ENCODE assay signal across 9 mouse cellular contexts in the genomic region with DNA sequence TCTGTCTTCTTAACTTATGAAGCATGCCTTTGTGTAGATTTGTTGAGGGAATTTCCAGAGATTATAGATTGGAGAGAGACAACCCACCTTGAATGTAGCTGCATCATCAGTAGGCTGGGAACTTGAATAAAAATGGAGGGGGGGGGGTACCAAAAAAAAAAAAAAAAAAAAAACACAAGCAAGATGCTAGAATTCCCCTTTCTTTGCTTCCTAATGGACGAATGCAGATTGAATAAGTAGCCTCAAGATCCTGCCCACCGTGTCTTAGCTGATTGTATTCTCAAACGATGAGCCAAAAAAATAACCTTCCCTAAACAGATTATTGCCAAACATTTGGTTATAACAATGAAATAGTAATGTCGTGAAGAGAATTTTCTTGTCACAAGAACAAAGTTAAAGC. TPM values are rescaled to one million over a fixed set of nuclear protein-coding genes. Genes with fewer than 3 reads are reported as not detected.
DNase-seq lines count a peak whose midpoint lies in the region; ATAC-seq lines count a peak whose summit lies in the region.
"Had no signal": no experiment of that assay in that cellular context is flagged by ENCODE, and none has a peak within 500 bp of the region (broad histone marks: within the 10 kb centered on the region; RNA-seq: fewer than 3 reads in every experiment).

No protein-coding gene starts in this region.

- no peaks in the 10 kb centered on the region for H3K27me3 ChIP-seq in lung, embryonic 16.5 days (ENCODE audit: control insufficient read depth, insufficient read depth, low read depth, low read length)
- H3K27me3 ChIP-seq in forebrain, embryonic 10.5 days (ENCODE audit: poor library complexity, severe bottlenecking), result peaks cover 12% of the 10 kb centered on the region
- no peaks in the 10 kb centered on the region for H3K27me3 ChIP-seq in limb, embryonic 11.5 days (ENCODE audit: control insufficient read depth, insufficient read depth, low read length)
- no peaks in the 10 kb centered on the region for H3K27me3 ChIP-seq in neural tube, embryonic 15.5 days (replicated peaks)

- peak overlapping the region; percentile 86 for H3K9ac ChIP-seq in lung, embryonic 16.5 days (ENCODE audit: low read length)
- peak overlapping the region; percentile 86; the same call in 1 of the 2 replicates for H3K9ac ChIP-seq in limb, embryonic 11.5 days (ENCODE audit: low read length)
- H3K9ac ChIP-seq in neural tube, embryonic 15.5 days (replicated peaks), result peak overlapping the region; percentile 82

- peaks cover 12% of the 10 kb centered on the region for H3K4me1 ChIP-seq in lung, embryonic 16.5 days (replicated peaks; ENCODE audit: control insufficient read depth, insufficient read depth, low read length)
- peaks cover 12% of the 10 kb centered on the region for H3K4me1 ChIP-seq in forebrain, embryonic 10.5 days
- 0 out of 2 replicates have a peak, but pooled peaks cover 3% of the 10 kb centered on the region for H3K4me1 ChIP-seq in limb, embryonic 11.5 days (ENCODE audit: control insufficient read depth, insufficient read depth, low read length)
- H3K4me1 ChIP-seq in neural tube, embryonic 15.5 days, result peaks cover 7% of the 10 kb centered on the region

- no peaks in the 10 kb centered on the region for H3K9me3 ChIP-seq in lung, embryonic 16.5 days (ENCODE audit: control insufficient read depth, low read length)
- H3K9me3 ChIP-seq in forebrain, embryonic 10.5 days, result no peaks in the 10 kb centered on the region
- H3K9me3 ChIP-seq in limb, embryonic 11.5 days (ENCODE audit: control insufficient read depth, low read length), result no peaks in the 10 kb centered on the region
- H3K9me3 ChIP-seq in neural tube, embryonic 15.5 days (replicated peaks), result no peaks in the 10 kb centered on the region

- H3K4me3 ChIP-seq in lung, embryonic 16.5 days (ENCODE audit: low read length), result peak overlapping the region; percentile 76
- peak overlapping the region; percentile 79 for H3K4me3 ChIP-seq in forebrain, embryonic 10.5 days
- peak overlapping the region; percentile 67 for H3K4me3 ChIP-seq in limb, embryonic 11.5 days (ENCODE audit: low read depth, low read length)
- peak overlapping the region; percentile 71 for H3K4me3 ChIP-seq in neural tube, embryonic 15.5 days (replicated peaks)

- 22% methylated on average over 4 of the region's 4 CpGs for WGBS in lung, embryonic 16.5 days
- WGBS in forebrain, embryonic 10.5 days, result 27% methylated on average over 4 of the region's 4 CpGs
- 41% methylated on average over 4 of the region's 4 CpGs for WGBS in limb, embryonic 11.5 days
- WGBS in neural tube, embryonic 15.5 days, result 26% methylated on average over 4 of the region's 4 CpGs

- H3K36me3 ChIP-seq in lung, embryonic 16.5 days (ENCODE audit: control insufficient read depth, insufficient read depth, low read length), result no peaks in the 10 kb centered on the region
- no peaks in the 10 kb centered on the region; the same call in 1 of the 2 replicates for H3K36me3 ChIP-seq in forebrain, embryonic 10.5 days (replicated peaks)
- H3K36me3 ChIP-seq in limb, embryonic 11.5 days (ENCODE audit: control insufficient read depth, insufficient read depth, low read length), result no peaks in the 10 kb centered on the region
- H3K36me3 ChIP-seq in neural tube, embryonic 15.5 days, result peaks cover 6% of the 10 kb centered on the region

- H3K27ac ChIP-seq in lung, embryonic 16.5 days (ENCODE audit: low read length), result no peak overlapping the region
- peak overlapping the region; percentile 93 for H3K27ac ChIP-seq in forebrain, embryonic 10.5 days
- H3K27ac ChIP-seq in limb, embryonic 11.5 days (replicated peaks; ENCODE audit: low read depth, low read length), result peak overlapping the region; percentile 63
- H3K27ac ChIP-seq in neural tube, embryonic 15.5 days (replicated peaks), result peak overlapping the region; percentile 97

- H3K4me2 ChIP-seq in lung, embryonic 16.5 days (ENCODE audit: low read depth, low read length), result peak overlapping the region; percentile 94
- peak overlapping the region; percentile 84 for H3K4me2 ChIP-seq in limb, embryonic 11.5 days (ENCODE audit: low read depth, severe bottlenecking)
- peak overlapping the region; percentile 67 for H3K4me2 ChIP-seq in neural tube, embryonic 15.5 days

- no peak for DNase-seq in lung, postnatal 25 days (ENCODE audit: low spot score)
- no peak for DNase-seq in forebrain, embryonic 10.5 days (ENCODE audit: extremely low spot score, low spot score)
- DNase-seq in limb, embryonic 11.5 days (ENCODE audit: low spot score), result no peak
- no peak for DNase-seq in right cerebral cortex, adult 18-20 months
- DNase-seq in adrenal gland, adult 2 months, result no peak
- DNase-seq in cerebellum, adult 11 months, result no peak

- no peak for ATAC-seq in lung, embryonic 16.5 days (ENCODE audit: low read depth)
- ATAC-seq in limb, embryonic 11.5 days (ENCODE audit: insufficient number of reproducible peaks, low FRiP score, low TSS enrichment, low read depth), result no peak
- no peak for ATAC-seq in neural tube, embryonic 15.5 days (ENCODE audit: low FRiP score)

RNA-seq across cellular contexts. Expression of gene Nupr1l, which starts 0.6 kb away (rescaled TPM):
- 2.6 and 3.1 TPM in 2 replicates for polyA plus RNA-seq in lung, embryonic 16.5 days (2015; fragmentation: Nextera tagmentation; extraction: Ambion mirVana)
- 3.3 and 4.9 TPM in 2 replicates for polyA plus RNA-seq in forebrain, embryonic 10.5 days (2016; fragmentation: Nextera tagmentation; extraction: Ambion mirVana)
- 4.9 and 5.4 TPM in 2 replicates for polyA plus RNA-seq in limb, embryonic 11.5 days (2014; fragmentation: Nextera tagmentation; extraction: Ambion mirVana)
- polyA plus RNA-seq in neural tube, embryonic 15.5 days (2015; fragmentation: Nextera tagmentation; extraction: Ambion mirVana), result 2.6 and 4.3 TPM in 2 replicates
- total RNA-seq in adrenal gland, adult 2 months (2021), result 1 to 10 TPM; 2.8 to 4.4 TPM
- polyA plus RNA-seq in adrenal gland, adult 2 months (2012; rRNA removed), result 17.3 and 23.6 TPM in 2 replicates

RNA-seq across cellular contexts. Expression of gene Phkg1, which starts 9.4 kb away (rescaled TPM):
- polyA plus RNA-seq in lung, embryonic 16.5 days (2015; fragmentation: Nextera tagmentation; extraction: Ambion mirVana), result 0.39 and 0.43 TPM in 2 replicates
- 0.15 and 0.26 TPM in 2 replicates for polyA plus RNA-seq in forebrain, embryonic 10.5 days (2016; fragmentation: Nextera tagmentation; extraction: Ambion mirVana)
- 0.07 and 0.13 TPM in 2 replicates for polyA plus RNA-seq in limb, embryonic 11.5 days (2014; fragmentation: Nextera tagmentation; extraction: Ambion mirVana)
- 0.95 and 1.3 TPM in 2 replicates for polyA plus RNA-seq in neural tube, embryonic 15.5 days (2015; fragmentation: Nextera tagmentation; extraction: Ambion mirVana)
- total RNA-seq in adrenal gland, adult 2 months (2021), result 1 to 10 TPM; 1.4 to 3.9 TPM
- 1.2 and 2.6 TPM in 2 replicates for polyA plus RNA-seq in adrenal gland, adult 2 months (2012; rRNA removed)
- total RNA-seq: monocyte, adult 5-6 weeks had no signal

RNA-seq across cellular contexts. Expression of gene Zbed5, which starts 12.3 kb away (rescaled TPM):
- polyA plus RNA-seq in lung, embryonic 16.5 days (2015; fragmentation: Nextera tagmentation; extraction: Ambion mirVana), result 4.3 and 4.4 TPM in 2 replicates
- 5.6 and 5.8 TPM in 2 replicates for polyA plus RNA-seq in forebrain, embryonic 10.5 days (2016; fragmentation: Nextera tagmentation; extraction: Ambion mirVana)
- 12.2 and 13.5 TPM in 2 replicates for polyA plus RNA-seq in limb, embryonic 11.5 days (2014; fragmentation: Nextera tagmentation; extraction: Ambion mirVana)
- 11.1 and 13.0 TPM in 2 replicates for polyA plus RNA-seq in neural tube, embryonic 15.5 days (2015; fragmentation: Nextera tagmentation; extraction: Ambion mirVana)
- 1 to 10 TPM; 2.1 to 2.3 TPM for total RNA-seq in adrenal gland, adult 2 months (2021)
- 1.1 and 2.2 TPM in 2 replicates for polyA plus RNA-seq in adrenal gland, adult 2 months (2012; rRNA removed)
- total RNA-seq: monocyte, adult 5-6 weeks had no signal

RNA-seq across cellular contexts. Expression of gene Chchd2, which starts 20.5 kb away (rescaled TPM):
- 815 and 838 TPM in 2 replicates for polyA plus RNA-seq in lung, embryonic 16.5 days (2015; fragmentation: Nextera tagmentation; extraction: Ambion mirVana)
- 1,073 and 1,078 TPM in 2 replicates for polyA plus RNA-seq in forebrain, embryonic 10.5 days (2016; fragmentation: Nextera tagmentation; extraction: Ambion mirVana)
- 1,116 and 1,187 TPM in 2 replicates for polyA plus RNA-seq in limb, embryonic 11.5 days (2014; fragmentation: Nextera tagmentation; extraction: Ambion mirVana)
- 743 and 777 TPM in 2 replicates for polyA plus RNA-seq in neural tube, embryonic 15.5 days (2015; fragmentation: Nextera tagmentation; extraction: Ambion mirVana)
- 1,000 to 10,000 TPM in 1 of 2 experiments, 100 to 1,000 TPM in 1; 641 to 1,175 TPM for total RNA-seq in adrenal gland, adult 2 months (2021)
- polyA plus RNA-seq in adrenal gland, adult 2 months (2012; rRNA removed), result 3,805 and 4,399 TPM in 2 replicates

RNA-seq across cellular contexts. Expression of gene Vkorc1l1, which starts 34.0 kb away (rescaled TPM):
- polyA plus RNA-seq in lung, embryonic 16.5 days (2015; fragmentation: Nextera tagmentation; extraction: Ambion mirVana), result 18.8 and 19.2 TPM in 2 replicates
- polyA plus RNA-seq in forebrain, embryonic 10.5 days (2016; fragmentation: Nextera tagmentation; extraction: Ambion mirVana), result 33.0 and 33.4 TPM in 2 replicates
- 28.9 and 35.1 TPM in 2 replicates for polyA plus RNA-seq in limb, embryonic 11.5 days (2014; fragmentation: Nextera tagmentation; extraction: Ambion mirVana)
- polyA plus RNA-seq in neural tube, embryonic 15.5 days (2015; fragmentation: Nextera tagmentation; extraction: Ambion mirVana), result 28.9 and 30.5 TPM in 2 replicates
- total RNA-seq in adrenal gland, adult 2 months (2021), result 10 to 100 TPM; 23.0 to 33.8 TPM
- polyA plus RNA-seq in adrenal gland, adult 2 months (2012; rRNA removed), result 9.8 and 10.4 TPM in 2 replicates
